In genomic region chr2:48622316-48622715, GRCm38 (mm10) we compare ENCODE assay signal across 25 mouse cellular contexts.
"Had no signal": no experiment of that assay in that cellular context is flagged by ENCODE, and none has a peak within 500 bp of the region (broad histone marks: within the 10 kb centered on the region; RNA-seq: fewer than 3 reads in every experiment).

No protein-coding gene starts in this region.

- DNase-seq: gastrocnemius, postnatal 14 days; gastrocnemius, postnatal 36 days; heart, adult 18-20 months; heart, postnatal 14 days; heart, postnatal 36 days; kidney, adult 11 months; kidney, adult 2 months; kidney, adult 9 months; kidney, postnatal 14 days; kidney, postnatal 36 days; layer of hippocampus, adult 9-11 months; layer of hippocampus, postnatal 36 days had no signal

- H3K9me3 ChIP-seq: heart, embryonic 10.5 days; heart, embryonic 13.5 days; heart, embryonic 15.5 days; hindbrain, embryonic 12.5 days; kidney, embryonic 15.5 days; limb, embryonic 13.5 days; limb, embryonic 15.5 days; liver, embryonic 12.5 days had no signal

- H3K27me3 ChIP-seq: heart, embryonic 13.5 days; heart, embryonic 15.5 days; hindbrain, embryonic 12.5 days; kidney, embryonic 15.5 days; limb, embryonic 13.5 days; limb, embryonic 15.5 days; liver, embryonic 12.5 days had no signal

- H3K4me3 ChIP-seq: heart, embryonic 10.5 days; heart, embryonic 13.5 days; heart, embryonic 15.5 days; hindbrain, embryonic 12.5 days; kidney, embryonic 15.5 days; limb, embryonic 13.5 days; limb, embryonic 15.5 days; liver, embryonic 12.5 days had no signal

- H3K36me3 ChIP-seq: heart, embryonic 10.5 days; heart, embryonic 13.5 days; heart, embryonic 15.5 days; hindbrain, embryonic 12.5 days; kidney, embryonic 15.5 days; limb, embryonic 13.5 days; limb, embryonic 15.5 days; liver, embryonic 12.5 days had no signal

- H3K4me1 ChIP-seq: heart, embryonic 15.5 days; hindbrain, embryonic 12.5 days; liver, embryonic 12.5 days had no signal

- H3K9ac ChIP-seq: heart, embryonic 13.5 days; heart, embryonic 15.5 days; hindbrain, embryonic 12.5 days; hindbrain, embryonic 14.5 days; kidney, embryonic 15.5 days; limb, embryonic 13.5 days; limb, embryonic 15.5 days; liver, embryonic 12.5 days; liver, embryonic 14.5 days had no signal

- ATAC-seq: hindbrain, embryonic 16.5 days; intestine, embryonic 16.5 days; liver, embryonic 12.5 days had no signal

- H3K27ac ChIP-seq: heart, embryonic 10.5 days; heart, embryonic 13.5 days; heart, embryonic 15.5 days; hindbrain, embryonic 12.5 days; hindbrain, embryonic 14.5 days; kidney, embryonic 15.5 days; kidney, postnatal 0 days; limb, embryonic 13.5 days; limb, embryonic 15.5 days; liver, embryonic 12.5 days; liver, embryonic 14.5 days had no signal

- H3K4me2 ChIP-seq: heart, embryonic 13.5 days; heart, embryonic 15.5 days; hindbrain, embryonic 12.5 days; hindbrain, embryonic 14.5 days; kidney, embryonic 15.5 days; limb, embryonic 13.5 days; limb, embryonic 15.5 days; liver, embryonic 12.5 days had no signal
